Mouse (Mus musculus) erythroblast, embryonic 14.5 days (primary cell): ENCODE data around the gene Mdc1.

Source experiments
- GATA1 ChIP-seq: IDR thresholded peaks from 2 replicates; pipeline ENCODE4 v1.6.1; 2012; ENCODE audit warnings: low read length, inconsistent platforms, mixed read lengths
- TAL1 ChIP-seq: IDR thresholded peaks from 3 replicates; pipeline ENCODE4 v1.6.1; 2012; ENCODE audit warnings: low read length, inconsistent platforms, mixed read lengths

- no peak for TF ChIP-seq GATA1
- TF ChIP-seq TAL1 = no peak
Measured at GRCm38 (mm10) chr17:35840561-35840960, 754 bp upstream of the Mdc1 start.
